Mouse (Mus musculus) stomach, embryonic 15.5 days (tissue): ENCODE data around the gene Prm1. TPM values are rescaled to one million over a fixed set of nuclear protein-coding genes. Genes with fewer than 3 reads are reported as not detected.

ENCODE experiments used
- ATAC-seq: fragments of 200-750 bp; cut with Nextera tagmentation; 2 replicates; pipeline ENCODE4 v1.8.0; 2017; ENCODE audit warnings: low read depth, moderate number of reproducible peaks, moderate TSS enrichment; ENCODE audit not compliant: insufficient read depth, low FRiP score
- H3K27ac ChIP-seq: fragments of 300-500 bp; sonication (generic); 2 replicates; pipeline ENCODE4 v1.5.1; 2015; ENCODE audit warnings: mild to moderate bottlenecking, inconsistent platforms
- H3K27me3 ChIP-seq: fragments of 300-500 bp; sonication (generic); replicated peaks from 2 replicates; pipeline ENCODE4 v1.6.1; 2015; ENCODE audit warnings: inconsistent platforms
- H3K36me3 ChIP-seq: fragments of 300-500 bp; sonication (generic); 2 replicates; pipeline ENCODE4 v1.6.1; 2015; ENCODE audit warnings: inconsistent platforms
- H3K4me1 ChIP-seq: fragments of 300-500 bp; sonication (generic); 2 replicates; pipeline ENCODE4 v1.6.1; 2015; ENCODE audit warnings: inconsistent platforms
- H3K4me2 ChIP-seq: fragments of 300-500 bp; sonication (generic); 2 replicates; pipeline ENCODE4 v1.6.1; 2015; ENCODE audit warnings: mild to moderate bottlenecking, inconsistent platforms
- H3K4me3 ChIP-seq: fragments of 300-500 bp; sonication (generic); replicated peaks from 2 replicates; pipeline ENCODE4 v1.5.1; 2015; ENCODE audit warnings: inconsistent platforms
- H3K9ac ChIP-seq: fragments of 300-500 bp; sonication (generic); 2 replicates; pipeline ENCODE4 v1.6.1; 2015; ENCODE audit warnings: inconsistent platforms
- H3K9me3 ChIP-seq: fragments of 300-500 bp; sonication (generic); 2 replicates; pipeline ENCODE4 v1.6.1; 2016; ENCODE audit warnings: inconsistent platforms
- WGBS: fragments of 180-500 bp; shearing (Covaris S2); methylation state at CpG from one replicate; pipeline ENCODE4 v1.1.7; 2015; 5-methylcytosine and 5-hydroxymethylcytosine counted together
- polyA plus RNA-seq: library from polyadenylated mRNA; unstranded; fragments of >200 nt; fragmentation: Nextera tagmentation; extraction: Ambion mirVana; gene quantifications from 2 replicates; pipeline ENCODE4 v1.2.1, GENCODE M21; 2015

Gene Prm1
- polyA plus RNA-seq, 1 experiment from 2014 or later, result not detected

- no peaks in the 10 kb centered on the region for H3K27me3 ChIP-seq
- peak overlapping the region; percentile 96 for H3K4me2 ChIP-seq
- peak; percentile 41 for ATAC-seq
- WGBS, result 1% methylated on average over 9 of the region's 9 CpGs
- H3K9ac ChIP-seq, result peak overlapping the region; percentile 66; the same call in 1 of the 2 replicates
- peak overlapping the region; percentile 100 for H3K27ac ChIP-seq
- no peaks in the 10 kb centered on the region for H3K36me3 ChIP-seq
- H3K4me1 ChIP-seq, result peaks cover 36% of the 10 kb centered on the region
- H3K4me3 ChIP-seq, result peak overlapping the region; percentile 76
- no peaks in the 10 kb centered on the region for H3K9me3 ChIP-seq
Measured at GRCm38 (mm10) chr16:10786288-10786687, 19.4 kb downstream of the Prm1 start.

- under 1% methylated on average over 51 of the region's 59 CpGs for WGBS
- peak; percentile 81 for ATAC-seq
- no peaks in the 10 kb centered on the region for H3K27me3 ChIP-seq
Measured at GRCm38 (mm10) chr16:10785371-10786231, 20.0 kb downstream of the Prm1 start, which contains the start of gene Socs1. Socs1 (minus strand) TSS chr16:10785536.

GRCm38 (mm10) chr16:10784793-10785370, 20.8 kb downstream of the Prm1 start:
- Histone ChIP-seq H3K4me2 (peak overlapping the region; percentile 96), H3K4me3 (peak overlapping the region; percentile 76), H3K27me3 (no peaks in the 10 kb centered on the region), H3K9me3 (no peaks in the 10 kb centered on the region), H3K27ac (peak overlapping the region; percentile 100), H3K36me3 (no peaks in the 10 kb centered on the region), H3K9ac (peak overlapping the region; percentile 66), H3K4me1 (peaks cover 47% of the 10 kb centered on the region)
- peak; percentile 65 for ATAC-seq
- 0% methylated on average over 47 of the region's 55 CpGs for WGBS

More at GRCm38 (mm10) chr16:10785371-10786231, 20.0 kb downstream of the Prm1 start, which contains the start of gene Socs1:
- H3K36me3 ChIP-seq, result no peaks in the 10 kb centered on the region
- peak within 1 kb of the TSS; percentile 96 for H3K4me2 ChIP-seq
- peak within 1 kb of the TSS; percentile 76 for H3K4me3 ChIP-seq
- H3K9me3 ChIP-seq, result no peaks in the 10 kb centered on the region
- H3K9ac ChIP-seq, result peak within 1 kb of the TSS; percentile 66
- H3K4me1 ChIP-seq, result peaks cover 41% of the 10 kb centered on the region
- H3K27ac ChIP-seq, result peak within 1 kb of the TSS; percentile 100

- Histone ChIP-seq H3K4me3 (peak overlapping the region; percentile 76), H3K4me1 (peaks cover 47% of the 10 kb centered on the region), H3K9ac (peak overlapping the region; percentile 66), H3K9me3 (no peaks in the 10 kb centered on the region), H3K36me3 (no peaks in the 10 kb centered on the region), H3K27ac (peak overlapping the region; percentile 100), H3K4me2 (peak overlapping the region; percentile 96), H3K27me3 (no peaks in the 10 kb centered on the region)
- 2% methylated on average over 81 of the region's 81 CpGs for WGBS
- ATAC-seq, result no peak
Measured at GRCm38 (mm10) chr16:10783883-10784792, 21.5 kb downstream of the Prm1 start.

GRCm38 (mm10) chr16:10783451-10783850, 22.2 kb downstream of the Prm1 start:
- no peak overlapping the region for H3K27ac ChIP-seq
- peak overlapping the region; percentile 96 for H3K4me2 ChIP-seq
- 40% methylated on average over 8 of the region's 8 CpGs for WGBS
- no peaks in the 10 kb centered on the region for H3K27me3 ChIP-seq
- no peaks in the 10 kb centered on the region for H3K9me3 ChIP-seq
- peaks cover 47% of the 10 kb centered on the region for H3K4me1 ChIP-seq
- peak overlapping the region; percentile 76 for H3K4me3 ChIP-seq
- no peak for ATAC-seq
- no peaks in the 10 kb centered on the region for H3K36me3 ChIP-seq
- H3K9ac ChIP-seq, result no peak overlapping the region

GRCm38 (mm10) chr16:10783152-10783434, 22.5 kb downstream of the Prm1 start:
- H3K4me3 ChIP-seq, result peak overlapping the region; percentile 76
- no peaks in the 10 kb centered on the region for H3K27me3 ChIP-seq
- H3K36me3 ChIP-seq, result no peaks in the 10 kb centered on the region
- H3K4me1 ChIP-seq, result peaks cover 47% of the 10 kb centered on the region
- ATAC-seq, result no peak
- H3K27ac ChIP-seq, result no peak overlapping the region
- peak overlapping the region; percentile 96 for H3K4me2 ChIP-seq
- H3K9ac ChIP-seq, result no peak overlapping the region
- whole genome bisulfite sequencing, result 4% methylated on average over 1 of the region's 1 CpGs
- no peaks in the 10 kb centered on the region for H3K9me3 ChIP-seq

GRCm38 (mm10) chr16:10782377-10783151, 23.1 kb downstream of the Prm1 start:
- H3K4me1 ChIP-seq, result peaks cover 47% of the 10 kb centered on the region
- peak overlapping the region; percentile 76 for H3K4me3 ChIP-seq

GRCm38 (mm10) chr16:10781862-10782371, 23.7 kb downstream of the Prm1 start:
- H3K27me3 ChIP-seq, result no peaks in the 10 kb centered on the region

More at GRCm38 (mm10) chr16:10782377-10783151, 23.1 kb downstream of the Prm1 start:
- Histone ChIP-seq H3K4me2 (peak overlapping the region; percentile 96), H3K9me3 (no peaks in the 10 kb centered on the region), H3K27ac (peak overlapping the region; percentile 40), H3K9ac (no peak overlapping the region; the same call in 1 of the 2 replicates), H3K27me3 (no peaks in the 10 kb centered on the region), H3K36me3 (no peaks in the 10 kb centered on the region)
- WGBS, result 38% methylated on average over 6 of the region's 6 CpGs
- ATAC-seq, result no peak

GRCm38 (mm10) chr16:10780631-10781120, 25.0 kb downstream of the Prm1 start:
- no peak for ATAC-seq
- H3K9me3 ChIP-seq, result no peaks in the 10 kb centered on the region
- H3K27me3 ChIP-seq, result no peaks in the 10 kb centered on the region
- no peak overlapping the region for H3K4me3 ChIP-seq
- H3K9ac ChIP-seq, result no peak overlapping the region
- peaks cover 39% of the 10 kb centered on the region for H3K4me1 ChIP-seq
- H3K4me2 ChIP-seq, result no peak overlapping the region
- H3K27ac ChIP-seq, result peak overlapping the region; percentile 36
- H3K36me3 ChIP-seq, result no peaks in the 10 kb centered on the region
- WGBS, result 61% methylated on average over 5 of the region's 5 CpGs

More at GRCm38 (mm10) chr16:10781862-10782371, 23.7 kb downstream of the Prm1 start:
- Histone ChIP-seq H3K9me3 (no peaks in the 10 kb centered on the region), H3K4me3 (no peak overlapping the region), H3K4me2 (peak overlapping the region; percentile 96), H3K27ac (peak overlapping the region; percentile 40), H3K36me3 (no peaks in the 10 kb centered on the region), H3K9ac (no peak overlapping the region), H3K4me1 (peaks cover 44% of the 10 kb centered on the region)
- WGBS, result 41% methylated on average over 9 of the region's 9 CpGs
- ATAC-seq, result no peak

- no peak for ATAC-seq
- 62% methylated on average over 5 of the region's 5 CpGs for WGBS
- no peaks in the 10 kb centered on the region for H3K9me3 ChIP-seq
- no peak overlapping the region for H3K4me2 ChIP-seq
- no peak overlapping the region for H3K9ac ChIP-seq
- no peaks in the 10 kb centered on the region for H3K27me3 ChIP-seq
- no peak overlapping the region for H3K27ac ChIP-seq
- H3K4me3 ChIP-seq, result no peak overlapping the region
- no peaks in the 10 kb centered on the region for H3K36me3 ChIP-seq
- H3K4me1 ChIP-seq, result peaks cover 25% of the 10 kb centered on the region
Measured at GRCm38 (mm10) chr16:10777579-10778160, 28.0 kb downstream of the Prm1 start.
